Mouse (Mus musculus) T-helper 1 cell (primary cell): ENCODE results near the gene Gm43552.

ENCODE experiments used
- in situ Hi-C: fragments of 300-600 bp; cut with MboI, MseI; formaldehyde crosslinking; loops from one replicate; pipeline ENCODE4 v1.15.1; 2025; ENCODE audit warnings: high pct_unique_total_duplicates

Gm43552 gene

GRCm38 (mm10) chr5:65438041-65438440 lies 54.6 kb downstream of the Gm43552 start:
- in situ Hi-C loops, result loop anchor here (5.0 kb wide), 1 partner anchor 64 kb away; no protein-coding TSS in a partner anchor

GRCm38 (mm10) chr5:65435806-65436561 lies 56.6 kb downstream of the Gm43552 start, which contains the start of gene Ugdh:
Ugdh (minus strand) TSS chr5:65435949.
- in situ Hi-C loops, result loop anchor here (5.0 kb wide), 1 partner anchor 66 kb away; no protein-coding TSS in a partner anchor

GRCm38 (mm10) chr5:65435363-65435805 lies 57.2 kb downstream of the Gm43552 start:
- in situ Hi-C loops, result loop anchor here (5.0 kb wide), 1 partner anchor 67 kb away; no protein-coding TSS in a partner anchor

- in situ Hi-C loops, result loop anchor here (5.0 kb wide), 1 partner anchor 68 kb away; no protein-coding TSS in a partner anchor
Measured at GRCm38 (mm10) chr5:65434471-65435362, 57.9 kb downstream of the Gm43552 start.

- in situ Hi-C loops, result no loop called here
Measured at GRCm38 (mm10) chr5:65429441-65429840, 63.2 kb downstream of the Gm43552 start.

GRCm38 (mm10) chr5:65428321-65428720 lies 64.3 kb downstream of the Gm43552 start:
- in situ Hi-C loops, result no loop called here

- in situ Hi-C loops, result no loop called here
Measured at GRCm38 (mm10) chr5:65425251-65425650, 67.4 kb downstream of the Gm43552 start.

GRCm38 (mm10) chr5:65424215-65424614 lies 68.4 kb downstream of the Gm43552 start:
- in situ Hi-C loops, result no loop called here

- in situ Hi-C loops, result no loop called here
Measured at GRCm38 (mm10) chr5:65422803-65423202, 69.8 kb downstream of the Gm43552 start.

- in situ Hi-C loops, result no loop called here
Measured at GRCm38 (mm10) chr5:65420822-65421221, 71.8 kb downstream of the Gm43552 start.

- in situ Hi-C loops, result no loop called here
Measured at GRCm38 (mm10) chr5:65419136-65419535, 73.5 kb downstream of the Gm43552 start.

- in situ Hi-C loops, result no loop called here
Measured at GRCm38 (mm10) chr5:65415653-65416458, 76.8 kb downstream of the Gm43552 start.

GRCm38 (mm10) chr5:65407989-65408388 lies 84.6 kb downstream of the Gm43552 start:
- in situ Hi-C loops, result no loop called here

- in situ Hi-C loops, result no loop called here
Measured at GRCm38 (mm10) chr5:65401251-65401994, 91.2 kb downstream of the Gm43552 start.

GRCm38 (mm10) chr5:65394425-65394824 lies 98.2 kb downstream of the Gm43552 start:
- in situ Hi-C loops, result no loop called here

GRCm38 (mm10) chr5:65391753-65392152 lies 100.9 kb downstream of the Gm43552 start:
- in situ Hi-C loops, result no loop called here

- in situ Hi-C loops, result no loop called here
Measured at GRCm38 (mm10) chr5:65390648-65391644, 101.7 kb downstream of the Gm43552 start, which contains the start of the genes Rpl9 and Lias. Rpl9 (minus strand) TSS chr5:65391444. Lias (plus strand) TSS chr5:65391497.

GRCm38 (mm10) chr5:65387008-65387867 lies 105.4 kb downstream of the Gm43552 start:
- in situ Hi-C loops, result loop anchor here (5.0 kb wide), 1 partner anchor 50 kb away; the partner anchor contains the start of gene Rfc1
